Comparison of ENCODE assay signal across 8 mouse cellular contexts in the genomic region with DNA sequence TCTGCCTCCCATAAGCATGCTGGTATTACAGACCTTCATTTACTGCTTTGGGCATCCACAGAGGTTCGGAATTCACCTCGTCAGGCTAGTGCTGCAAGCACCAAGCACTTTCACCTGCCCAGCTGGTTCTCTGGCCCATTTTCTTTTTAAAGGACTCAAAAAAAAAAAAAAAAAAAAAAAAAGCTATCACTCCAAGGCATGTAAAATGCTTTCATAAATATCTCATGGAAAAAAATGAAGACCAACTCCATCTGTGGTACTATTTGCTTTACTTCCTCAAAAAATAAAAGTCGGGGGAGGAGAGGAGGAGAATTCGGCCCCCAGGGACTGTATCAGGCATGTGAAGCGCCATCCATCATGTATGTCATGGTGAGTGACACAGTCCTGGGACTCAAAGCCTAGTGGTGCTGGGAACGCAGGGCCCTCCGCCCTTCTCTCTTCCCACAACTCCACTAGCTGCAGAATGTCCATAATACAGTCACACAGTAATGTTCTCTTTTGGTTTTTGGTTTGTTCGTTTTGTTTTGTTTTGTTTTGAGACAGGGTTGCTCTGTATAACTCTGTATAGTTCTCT. TPM values are rescaled to one million over a fixed set of nuclear protein-coding genes. Genes with fewer than 3 reads are reported as not detected.
"Had no signal": no experiment of that assay in that cellular context is flagged by ENCODE, and none has a peak within 500 bp of the region (broad histone marks: within the 10 kb centered on the region; RNA-seq: fewer than 3 reads in every experiment).

No protein-coding gene starts in this region.

- H3K36me3 ChIP-seq: kidney, embryonic 15.5 days; limb, embryonic 13.5 days; midbrain, embryonic 12.5 days had no signal

- H3K4me2 ChIP-seq: kidney, embryonic 15.5 days; limb, embryonic 13.5 days; midbrain, embryonic 12.5 days had no signal

- DNase-seq: right cerebral cortex, adult 18-20 months; right cerebral cortex, postnatal 25 days; thymus, adult 18-20 months had no signal

- H3K9ac ChIP-seq: kidney, embryonic 15.5 days; limb, embryonic 13.5 days; midbrain, embryonic 12.5 days had no signal

- H3K4me3 ChIP-seq: kidney, embryonic 15.5 days; limb, embryonic 13.5 days; midbrain, embryonic 12.5 days had no signal

- H3K27ac ChIP-seq: kidney, embryonic 15.5 days; limb, embryonic 13.5 days; midbrain, embryonic 12.5 days had no signal

- ATAC-seq: midbrain, embryonic 16.5 days had no signal

- H3K9me3 ChIP-seq: kidney, embryonic 15.5 days; limb, embryonic 13.5 days; midbrain, embryonic 12.5 days had no signal

RNA-seq across cellular contexts. Expression of gene Ccdc24, which starts 43.7 kb away (rescaled TPM):
- total RNA-seq: megakaryocyte-erythroid progenitor cell, adult 5-6 weeks had no signal

RNA-seq across cellular contexts. Expression of gene B4galt2, which starts 54.6 kb away (rescaled TPM):
- total RNA-seq: megakaryocyte-erythroid progenitor cell, adult 5-6 weeks had no signal
